Mouse (Mus musculus) kidney, adult 18-20 months (tissue): ENCODE results near the gene Mxra7.

ENCODE experiments used
- DNase-seq: peaks from one replicate; pipeline ENCODE4 v3.0.0; 2021

Mxra7 gene

GRCm38 (mm10) chr11:116814884-116815415, 12.9 kb downstream of the Mxra7 start:
- no peak for DNase-seq

GRCm38 (mm10) chr11:116814076-116814883, 13.6 kb downstream of the Mxra7 start:
- peak; percentile 43 for DNase-seq

GRCm38 (mm10) chr11:116813610-116814009, 14.2 kb downstream of the Mxra7 start:
- no peak for DNase-seq

- DNase-seq = no peak
Measured at GRCm38 (mm10) chr11:116812793-116813529, 14.9 kb downstream of the Mxra7 start.

- peak; percentile 37 for DNase-seq
Measured at GRCm38 (mm10) chr11:116810983-116811901, 16.6 kb downstream of the Mxra7 start.

- DNase-seq = no peak
Measured at GRCm38 (mm10) chr11:116810528-116810927, 17.3 kb downstream of the Mxra7 start.

- no peak for DNase-seq
Measured at GRCm38 (mm10) chr11:116809520-116809919, 18.3 kb downstream of the Mxra7 start.

- DNase-seq = no peak
Measured at GRCm38 (mm10) chr11:116808811-116809395, 18.9 kb downstream of the Mxra7 start.

DNA sequence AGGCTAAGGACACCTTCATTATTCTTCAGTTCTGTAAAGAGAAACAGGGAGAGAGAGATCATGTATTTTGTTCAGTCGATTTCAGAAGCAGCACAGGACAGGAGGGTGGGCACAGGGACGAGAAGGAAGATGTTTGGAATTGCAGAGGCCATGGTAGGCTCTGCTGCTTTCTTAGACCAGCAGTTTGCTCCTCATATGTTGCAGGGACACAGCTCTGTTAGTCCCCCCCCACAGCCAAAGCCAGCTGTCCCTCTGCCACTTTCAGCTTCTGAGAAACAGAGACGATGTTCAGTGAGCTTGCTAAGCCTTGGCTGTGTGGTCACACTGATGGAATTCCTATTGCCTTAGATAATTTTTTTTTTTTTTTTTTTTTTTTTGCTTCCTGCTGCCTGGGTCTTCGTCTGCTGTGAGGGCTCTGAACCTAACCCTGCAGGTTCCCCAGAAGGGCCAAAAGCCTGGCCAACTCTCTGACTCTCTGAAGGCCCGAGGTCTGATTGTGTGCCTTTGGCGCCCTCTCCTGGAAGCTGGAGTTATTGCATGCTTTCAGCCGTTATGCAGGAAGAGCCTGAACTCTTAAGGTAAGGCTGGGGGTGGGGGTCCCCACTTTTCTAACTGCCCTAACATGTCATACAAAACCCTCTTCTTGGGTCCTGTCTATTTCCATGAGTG, 19.8 kb downstream of the Mxra7 start:
- DNase-seq = peak; percentile 89

- DNase-seq = no peak
Measured at GRCm38 (mm10) chr11:116807526-116807925, 20.3 kb downstream of the Mxra7 start.

GRCm38 (mm10) chr11:116807116-116807515, 20.7 kb downstream of the Mxra7 start:
- DNase-seq = no peak

GRCm38 (mm10) chr11:116806136-116807071, 21.4 kb downstream of the Mxra7 start:
- DNase-seq = no peak

GRCm38 (mm10) chr11:116802709-116803108, 25.1 kb downstream of the Mxra7 start:
- DNase-seq = no peak

DNA sequence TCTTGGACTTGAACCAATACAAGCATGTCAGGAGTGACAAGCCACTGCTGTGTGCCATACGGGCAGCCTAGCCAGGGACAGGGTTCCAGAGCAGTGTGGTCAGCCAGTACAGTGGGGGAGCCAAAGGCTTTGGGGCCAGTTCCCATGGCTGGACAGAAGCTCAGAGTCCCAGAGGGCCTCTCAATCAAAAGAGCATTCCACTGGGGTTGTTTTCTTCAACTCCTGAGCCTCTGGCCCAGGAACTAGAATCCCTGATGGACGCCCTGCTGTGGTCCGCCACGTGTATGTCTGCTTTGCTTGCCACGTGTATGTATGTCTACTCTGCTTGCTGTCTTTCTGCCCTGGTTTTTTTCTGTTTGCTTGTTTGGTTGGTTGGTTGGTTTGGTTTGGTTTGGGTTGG, 26.7 kb downstream of the Mxra7 start:
- no peak for DNase-seq

GRCm38 (mm10) chr11:116799364-116799763, 28.5 kb downstream of the Mxra7 start:
- DNase-seq = no peak

DNA sequence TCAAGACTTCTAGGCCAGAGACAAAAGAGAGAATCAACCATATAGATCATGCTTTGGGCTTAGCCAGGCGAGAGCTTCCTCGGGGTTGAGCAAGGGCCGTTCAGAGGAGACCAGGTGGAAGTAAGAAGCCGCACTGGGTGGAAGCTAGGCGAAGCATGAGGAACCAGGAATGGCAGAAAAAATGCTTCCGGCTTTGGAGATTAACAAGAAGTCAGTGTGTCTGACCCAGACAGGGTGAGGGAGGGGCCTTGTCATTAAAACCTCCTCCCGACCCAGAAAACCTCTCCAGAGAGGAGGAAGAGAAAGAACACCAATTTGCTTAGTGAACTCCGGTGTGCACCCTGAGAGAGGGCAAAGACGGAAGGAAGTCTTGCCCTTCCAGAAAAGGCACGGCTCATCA, 43.6 kb downstream of the Mxra7 start:
- DNase-seq = no peak

DNA sequence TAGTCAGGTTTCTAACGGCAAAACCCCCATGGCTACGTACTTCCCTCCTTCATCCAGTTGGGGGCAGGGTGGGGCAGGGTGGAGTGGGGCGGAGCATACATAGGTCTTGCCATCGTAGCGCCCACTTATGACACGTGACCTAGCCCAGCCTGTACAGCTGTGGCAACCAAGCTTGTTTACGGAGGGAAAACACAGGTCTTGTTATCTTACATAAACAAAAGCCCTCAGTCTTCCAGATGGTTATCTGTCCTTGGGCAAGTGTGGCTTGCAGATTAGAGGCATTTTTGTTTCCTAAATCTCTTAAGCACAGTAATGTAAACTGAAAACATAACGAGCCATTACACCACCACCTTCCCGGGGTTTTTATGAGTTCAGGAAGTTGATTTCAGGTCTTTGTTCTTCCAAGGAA, 45.1 kb downstream of the Mxra7 start:
- no peak for DNase-seq

DNA sequence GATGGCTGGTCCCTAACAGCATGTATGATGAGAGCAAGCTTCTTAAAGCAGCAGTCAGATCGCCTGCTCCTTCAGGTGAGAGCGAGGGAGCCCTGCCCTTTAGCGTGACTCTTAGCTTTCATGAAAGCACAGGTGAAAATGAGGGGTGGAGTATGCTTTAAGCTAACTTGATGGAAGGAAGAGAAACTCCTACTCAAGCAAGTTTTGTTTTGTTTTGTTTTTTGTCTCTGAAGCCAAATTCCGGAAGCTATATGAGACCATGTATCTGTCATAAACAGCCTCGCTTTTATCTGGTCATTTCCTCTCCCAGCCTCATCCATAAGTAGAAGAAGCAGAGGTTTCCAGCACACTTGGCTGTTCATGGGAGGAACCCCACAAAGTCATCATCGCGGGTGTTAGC, 52.4 kb downstream of the Mxra7 start, which contains the start of gene St6galnac1:
Gene St6galnac1 (minus strand): TSS at position 101 of the 400 bp plus-strand sequence.
- no peak for DNase-seq

DNA sequence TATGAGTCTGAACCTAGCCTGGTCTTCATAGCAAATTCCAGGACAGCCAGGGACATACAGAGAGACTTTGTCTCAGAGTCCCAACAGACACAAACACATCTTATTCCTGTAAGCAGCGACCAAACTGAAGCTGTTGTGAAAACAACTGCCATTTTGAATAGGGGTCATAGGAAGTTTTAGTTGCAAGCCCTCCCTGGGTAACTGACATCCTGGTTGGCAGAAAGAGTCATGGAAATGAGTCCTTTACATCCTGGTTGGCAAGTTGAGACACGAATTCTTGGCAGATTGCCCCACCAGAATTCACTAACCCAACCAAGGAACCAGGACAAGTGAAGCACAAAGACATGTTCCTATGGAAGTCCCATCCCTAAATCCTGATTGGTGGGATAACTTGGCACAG, 54.6 kb downstream of the Mxra7 start:
- DNase-seq = no peak

DNA sequence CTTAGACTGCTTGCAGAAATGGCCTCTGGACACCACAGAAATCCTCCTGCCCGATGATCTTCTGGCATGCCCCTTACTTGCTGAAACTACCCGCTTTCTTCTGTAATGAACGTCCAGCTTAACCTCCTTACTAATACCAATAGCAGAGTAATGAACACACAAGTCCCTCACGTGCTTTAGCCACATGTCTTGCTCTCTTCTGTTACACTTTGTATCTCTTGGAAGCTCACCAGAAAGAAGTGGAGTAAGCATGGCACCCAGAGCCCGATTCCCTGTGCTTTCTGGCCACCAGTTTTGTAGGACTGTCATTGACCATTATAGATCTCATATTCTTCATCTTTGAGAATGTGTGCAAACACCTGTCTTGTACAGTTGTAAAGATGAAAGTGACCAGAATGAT, 58.0 kb downstream of the Mxra7 start:
- DNase-seq = no peak

DNA sequence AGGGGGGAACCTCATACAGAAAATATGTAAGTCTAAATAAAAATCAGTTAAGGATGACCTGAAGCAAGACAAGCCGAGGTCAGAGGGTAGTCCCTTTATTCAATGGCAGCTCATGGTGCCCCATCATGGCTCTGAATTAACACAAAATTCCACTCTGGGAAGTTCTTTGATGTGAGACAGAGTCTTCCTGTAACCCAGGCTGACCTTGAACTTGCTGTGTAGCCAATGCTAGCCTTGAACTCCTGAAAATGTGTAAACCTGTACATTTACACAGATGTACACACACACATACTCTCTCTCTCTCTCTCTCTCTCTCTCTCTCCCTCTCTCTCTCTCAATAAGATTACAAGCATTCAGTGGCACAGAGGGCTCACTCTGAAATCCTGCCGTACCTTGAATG, 62.9 kb downstream of the Mxra7 start:
- no peak for DNase-seq
